Mouse (Mus musculus): ENCODE results near the gene Zfp36. TPM values are rescaled to one million over a fixed set of nuclear protein-coding genes. Genes with fewer than 3 reads are reported as not detected.

Zfp36 gene
- polyA plus RNA-seq, 1 experiment from 2014 or later, result 29.4 TPM

DNA sequence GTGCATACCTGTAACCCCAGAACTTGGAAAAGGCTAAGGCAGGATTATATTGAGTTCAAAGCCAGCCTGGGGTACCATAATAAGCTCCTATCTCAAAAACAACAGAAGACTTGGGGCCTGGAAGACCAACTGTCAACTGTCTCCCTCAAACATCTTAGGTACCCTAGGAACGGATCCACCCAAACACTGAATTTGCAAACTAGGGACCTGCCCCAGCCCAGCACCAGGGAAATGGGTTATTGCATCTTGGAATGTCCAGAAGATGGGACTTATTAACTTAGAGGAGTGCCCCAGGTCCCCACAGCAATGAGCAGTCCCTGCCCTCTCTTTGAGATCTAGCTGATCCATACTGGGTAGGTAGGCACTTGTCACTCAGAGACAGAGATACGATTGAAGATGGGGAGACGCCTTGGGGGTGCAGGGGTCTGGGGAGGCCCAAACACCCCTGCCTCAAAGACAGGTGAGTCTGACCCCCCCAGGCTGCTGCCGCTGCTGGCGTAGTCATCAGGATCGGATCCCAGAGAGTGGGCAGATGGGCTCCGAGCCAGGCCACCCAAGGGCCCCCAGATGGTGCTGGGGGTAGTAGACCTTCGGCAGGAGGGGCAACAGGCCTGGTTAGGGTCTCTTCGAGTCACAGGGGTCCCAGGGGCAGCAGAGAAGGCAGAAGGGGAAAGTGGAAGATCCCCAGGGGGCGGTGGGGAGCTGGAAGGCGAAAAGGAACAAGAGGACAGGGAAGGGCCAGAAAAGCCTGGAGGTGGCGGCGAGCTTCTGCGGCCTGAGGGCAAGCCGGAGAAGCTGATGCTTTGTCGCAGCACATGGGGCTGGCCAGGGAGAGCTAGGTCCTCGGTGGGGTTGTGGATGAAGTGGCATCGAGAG, 2.6 kb downstream of the Zfp36 start:
- DNase-seq (ENCODE audit: low spot score) (peak; percentile 52), ATAC-seq (ENCODE audit: low FRiP score, low TSS enrichment) (no peak)
- 37% methylated on average over 18 of the region's 18 CpGs for WGBS

DNA sequence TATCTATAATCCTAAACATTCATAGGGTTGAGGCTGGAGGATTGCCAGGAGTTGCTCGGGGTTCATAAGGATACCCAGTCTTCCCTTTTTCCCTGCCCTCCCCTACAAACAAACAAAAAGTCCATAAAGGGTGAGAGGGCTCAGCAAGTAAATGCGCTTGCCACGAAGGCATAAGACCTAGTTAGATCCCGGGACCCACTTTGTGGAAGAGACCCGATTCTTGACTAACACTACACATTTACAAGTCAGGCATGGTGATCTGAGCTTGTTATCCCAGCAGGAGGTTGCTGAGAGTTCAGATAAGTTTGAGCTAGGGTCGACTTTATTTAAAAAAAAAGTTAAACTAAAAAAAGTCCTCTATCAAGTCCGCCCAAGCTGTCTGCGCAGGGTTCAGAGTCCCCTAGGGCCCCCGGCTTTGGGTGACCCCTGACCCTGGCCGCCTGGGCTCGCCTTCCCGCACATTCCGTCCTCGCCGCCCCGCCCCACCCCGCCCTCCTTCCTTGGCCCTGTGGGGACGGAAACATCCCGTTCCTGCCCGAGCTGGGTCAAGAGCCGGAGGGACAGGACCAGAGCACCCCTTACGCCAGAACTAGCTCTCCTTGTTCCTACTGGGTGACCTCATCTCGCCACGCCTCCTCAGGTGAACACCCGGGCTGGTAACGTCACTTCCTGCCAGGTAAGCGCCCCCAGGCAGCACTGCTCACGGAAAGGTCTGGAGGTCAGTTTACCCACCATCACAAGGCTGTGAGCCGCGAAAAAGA, 3.9 kb downstream of the Zfp36 start:
- DNase-seq (ENCODE audit: low spot score) (peak; percentile 95), ATAC-seq (ENCODE audit: low FRiP score, low TSS enrichment) (peak; percentile 46)
- peak overlapping the region; percentile 98 for H3K9ac ChIP-seq (ENCODE audit: low read length)
- H3K4me1 ChIP-seq (replicated peaks; ENCODE audit: control insufficient read depth, insufficient read depth), result 0 out of 2 replicates have a peak, but pooled peaks cover 6% of the 10 kb centered on the region
- TF ChIP-seq EP300 (optimal IDR thresholded peaks at IDR 0.05) (peak; percentile 39), CTCF (IDR thresholded peaks at IDR 0.05; ENCODE audit: low read depth) (no peak)
- WGBS, result under 1% methylated on average over 30 of the region's 30 CpGs
- no peaks in the 10 kb centered on the region for H3K9me3 ChIP-seq (ENCODE audit: control insufficient read depth, low read length)
- H3K27me3 ChIP-seq (ENCODE audit: control insufficient read depth, insufficient read depth, low read length), result no peaks in the 10 kb centered on the region
- peak overlapping the region; percentile 88 for H3K4me3 ChIP-seq (ENCODE audit: low read depth, low read length)
- H3K4me2 ChIP-seq (replicated peaks; ENCODE audit: low read depth), result peak overlapping the region; percentile 95
- H3K36me3 ChIP-seq (ENCODE audit: control insufficient read depth, insufficient read depth, low read length), result peaks cover 7% of the 10 kb centered on the region; the same call in 1 of the 2 replicates
- peak overlapping the region; percentile 100 for H3K27ac ChIP-seq (replicated peaks)

More for the DNA sequence above, 2.6 kb downstream of the Zfp36 start:
- no peak for TF ChIP-seq EP300 (optimal IDR thresholded peaks at IDR 0.05)
- peak; percentile 33; the same call in 1 of the 2 replicates for TF ChIP-seq CTCF (IDR thresholded peaks at IDR 0.05; ENCODE audit: low read depth)
- no peaks in the 10 kb centered on the region for H3K27me3 ChIP-seq (ENCODE audit: control insufficient read depth, insufficient read depth, low read length)
- H3K9ac ChIP-seq (ENCODE audit: low read length), result peak overlapping the region; percentile 98
- peak overlapping the region; percentile 88 for H3K4me3 ChIP-seq (ENCODE audit: low read depth, low read length)
- peaks cover 7% of the 10 kb centered on the region; the same call in 1 of the 2 replicates for H3K36me3 ChIP-seq (ENCODE audit: control insufficient read depth, insufficient read depth, low read length)
- peak overlapping the region; percentile 95 for H3K4me2 ChIP-seq (replicated peaks; ENCODE audit: low read depth)
- H3K27ac ChIP-seq (replicated peaks), result peak overlapping the region; percentile 100
- no peaks in the 10 kb centered on the region for H3K9me3 ChIP-seq (ENCODE audit: control insufficient read depth, low read length)
- H3K4me1 ChIP-seq (replicated peaks; ENCODE audit: control insufficient read depth, insufficient read depth), result 0 out of 2 replicates have a peak, but pooled peaks cover 6% of the 10 kb centered on the region

DNA sequence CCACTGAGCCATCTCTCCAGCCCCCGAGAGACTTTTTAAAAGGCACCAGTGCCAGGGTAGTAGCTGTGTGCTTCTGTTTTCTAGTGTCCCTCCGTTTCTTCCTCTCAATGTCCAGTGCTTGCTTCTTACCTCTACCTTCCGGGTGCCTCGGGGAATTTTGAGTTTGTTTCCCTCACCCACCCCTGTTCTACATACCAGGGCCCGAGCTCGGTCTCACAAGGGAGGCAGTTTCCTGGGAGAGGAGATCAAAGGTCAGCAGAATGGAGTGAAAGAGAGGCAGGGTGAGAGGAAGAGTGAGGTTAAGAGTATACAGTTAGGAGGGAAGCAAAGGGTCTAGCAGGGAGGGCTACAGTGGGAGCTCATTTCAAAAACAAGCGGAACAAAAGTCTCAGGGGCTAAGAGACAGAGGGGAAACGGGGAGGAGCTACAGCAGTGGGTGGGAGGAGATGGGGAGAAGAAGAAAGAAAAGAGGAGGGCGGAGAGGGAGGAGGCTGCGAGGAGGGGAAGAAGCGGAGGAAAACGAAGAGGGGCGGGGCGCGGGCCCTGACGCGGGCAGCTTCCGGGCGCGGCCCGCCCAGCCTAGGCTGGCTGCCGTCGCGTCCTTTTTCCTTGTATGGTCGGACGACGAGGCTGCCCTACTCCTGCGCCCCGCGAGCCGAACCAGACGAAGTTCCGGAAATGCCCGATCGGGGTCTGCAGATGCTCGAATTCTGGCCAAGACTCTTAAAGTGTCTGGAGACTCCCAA, 4.7 kb downstream of the Zfp36 start:
- H3K4me3 ChIP-seq (ENCODE audit: low read depth, low read length), result peak overlapping the region; percentile 88
- H3K36me3 ChIP-seq (ENCODE audit: control insufficient read depth, insufficient read depth, low read length), result peaks cover 7% of the 10 kb centered on the region; the same call in 1 of the 2 replicates
- H3K9ac ChIP-seq (ENCODE audit: low read length), result peak overlapping the region; percentile 98
- H3K9me3 ChIP-seq (ENCODE audit: control insufficient read depth, low read length), result no peaks in the 10 kb centered on the region
- no peaks in the 10 kb centered on the region for H3K27me3 ChIP-seq (ENCODE audit: control insufficient read depth, insufficient read depth, low read length)
- ATAC-seq (ENCODE audit: low FRiP score, low TSS enrichment) (peak; percentile 49), DNase-seq (ENCODE audit: low spot score) (peak; percentile 95)
- TF ChIP-seq CTCF (IDR thresholded peaks at IDR 0.05; ENCODE audit: low read depth), result no peak
- TF ChIP-seq EP300 (optimal IDR thresholded peaks at IDR 0.05), result no peak
- 0 out of 2 replicates have a peak, but pooled peaks cover 5% of the 10 kb centered on the region for H3K4me1 ChIP-seq (replicated peaks; ENCODE audit: control insufficient read depth, insufficient read depth)
- peak overlapping the region; percentile 95 for H3K4me2 ChIP-seq (replicated peaks; ENCODE audit: low read depth)
- H3K27ac ChIP-seq (replicated peaks), result peak overlapping the region; percentile 100
- 1% methylated on average over 35 of the region's 36 CpGs for WGBS

DNA sequence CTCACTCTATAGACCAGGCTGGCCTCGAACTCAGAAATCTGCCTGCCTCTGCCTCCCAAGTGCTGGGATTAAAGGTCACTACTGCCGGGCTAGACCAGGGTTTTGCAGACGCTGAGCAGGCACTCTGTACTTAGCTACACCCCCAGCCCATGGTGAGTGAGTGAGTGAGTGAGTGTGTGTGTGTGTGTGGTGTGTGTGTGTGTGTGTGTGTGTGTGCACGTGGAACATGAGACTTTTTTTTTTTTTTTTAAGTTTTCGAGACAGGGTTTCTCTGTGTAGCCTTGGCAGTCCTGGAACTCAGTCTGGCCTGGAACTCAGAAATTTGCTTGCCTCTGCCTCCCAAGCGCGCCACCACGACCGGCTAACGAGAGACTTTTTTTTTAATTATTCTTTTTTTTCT, 5.4 kb downstream of the Zfp36 start:
- Histone ChIP-seq H3K36me3 (ENCODE audit: control insufficient read depth, insufficient read depth, low read length) (peaks cover 7% of the 10 kb centered on the region; the same call in 1 of the 2 replicates), H3K27ac (replicated peaks) (peak overlapping the region; percentile 100), H3K9me3 (ENCODE audit: control insufficient read depth, low read length) (no peaks in the 10 kb centered on the region), H3K9ac (ENCODE audit: low read length) (peak overlapping the region; percentile 71; the same call in 1 of the 2 replicates), H3K27me3 (ENCODE audit: control insufficient read depth, insufficient read depth, low read length) (no peaks in the 10 kb centered on the region), H3K4me3 (ENCODE audit: low read depth, low read length) (no peak overlapping the region), H3K4me2 (replicated peaks; ENCODE audit: low read depth) (peak overlapping the region; percentile 95; the same call in 1 of the 2 replicates), H3K4me1 (replicated peaks; ENCODE audit: control insufficient read depth, insufficient read depth) (0 out of 2 replicates have a peak, but pooled peaks cover 3% of the 10 kb centered on the region)
- WGBS, result 63% methylated on average over 10 of the region's 10 CpGs
- DNase-seq (ENCODE audit: low spot score) (no peak), ATAC-seq (ENCODE audit: low FRiP score, low TSS enrichment) (no peak)
- no peak for TF ChIP-seq EP300 (optimal IDR thresholded peaks at IDR 0.05)
- TF ChIP-seq CTCF (IDR thresholded peaks at IDR 0.05; ENCODE audit: low read depth), result no peak

DNA sequence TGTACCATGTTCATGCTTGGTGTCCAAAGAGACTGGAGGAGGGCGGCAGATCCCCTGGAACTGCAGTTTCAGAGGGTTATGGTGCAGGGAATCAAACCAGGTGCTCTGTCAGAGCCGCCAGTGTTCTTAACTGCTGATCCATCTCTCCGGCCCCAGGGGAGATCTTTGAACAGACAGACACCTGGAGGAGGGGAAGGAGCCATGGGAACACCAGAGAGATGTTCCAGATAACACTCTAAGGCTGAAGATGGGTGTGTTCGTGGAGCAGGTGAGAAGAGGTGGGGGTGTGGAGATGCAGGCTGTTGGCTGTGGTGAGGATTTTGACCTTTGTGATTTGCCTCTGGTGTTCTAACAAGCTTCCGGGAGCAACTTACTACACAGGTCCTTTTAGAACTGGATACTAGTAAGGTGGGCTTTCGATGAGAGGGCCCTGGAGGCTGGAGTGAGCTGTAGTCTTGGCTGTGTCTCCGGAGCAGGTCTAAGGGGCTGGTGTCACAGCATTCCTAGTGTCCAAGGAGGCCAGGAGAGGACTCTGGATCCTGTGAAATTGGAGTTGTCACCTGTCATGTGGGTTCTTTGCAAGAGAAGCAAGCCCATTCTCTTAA, 6.1 kb downstream of the Zfp36 start:
- Histone ChIP-seq H3K4me1 (replicated peaks; ENCODE audit: control insufficient read depth, insufficient read depth) (no peaks in the 10 kb centered on the region), H3K4me2 (replicated peaks; ENCODE audit: low read depth) (no peak overlapping the region), H3K4me3 (ENCODE audit: low read depth, low read length) (no peak overlapping the region), H3K27ac (replicated peaks) (peak overlapping the region; percentile 100), H3K36me3 (ENCODE audit: control insufficient read depth, insufficient read depth, low read length) (peaks cover 7% of the 10 kb centered on the region; the same call in 1 of the 2 replicates), H3K9ac (ENCODE audit: low read length) (no peak overlapping the region), H3K27me3 (ENCODE audit: control insufficient read depth, insufficient read depth, low read length) (no peaks in the 10 kb centered on the region), H3K9me3 (ENCODE audit: control insufficient read depth, low read length) (no peaks in the 10 kb centered on the region)
- 76% methylated on average over 7 of the region's 7 CpGs for WGBS
- TF ChIP-seq CTCF (IDR thresholded peaks at IDR 0.05; ENCODE audit: low read depth) (no peak), EP300 (optimal IDR thresholded peaks at IDR 0.05) (no peak)
- ATAC-seq (ENCODE audit: low FRiP score, low TSS enrichment) (no peak), DNase-seq (ENCODE audit: low spot score) (no peak)
